Mouse (Mus musculus) cerebellum, adult 18-20 months (tissue): ENCODE data around the gene Klf4.

ENCODE experiments used
- DNase-seq, 2 experiments: peaks; one replicate each; pipeline ENCODE4 v3.0.0; 2021

Klf4 gene

DNA sequence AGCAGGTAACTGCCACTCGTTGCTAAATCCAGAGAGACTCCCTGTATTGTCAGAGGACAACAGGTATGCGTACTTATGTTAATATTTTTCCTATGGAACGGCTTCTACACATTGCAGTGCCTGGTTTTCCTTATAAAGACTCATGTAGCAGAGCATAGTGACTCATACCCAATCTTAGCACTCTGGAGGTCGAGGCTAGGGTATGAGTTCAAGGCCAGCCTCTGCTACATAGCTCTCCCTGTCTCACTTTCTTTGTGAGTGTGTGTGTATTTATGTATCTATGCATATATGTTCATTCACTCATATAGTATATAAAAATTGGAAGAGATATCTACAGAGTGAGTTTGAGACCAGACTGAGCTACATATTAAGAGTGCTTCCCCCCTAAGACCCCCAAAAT, 8.3 kb downstream of the Klf4 start:
- no peak for DNase-seq

DNA sequence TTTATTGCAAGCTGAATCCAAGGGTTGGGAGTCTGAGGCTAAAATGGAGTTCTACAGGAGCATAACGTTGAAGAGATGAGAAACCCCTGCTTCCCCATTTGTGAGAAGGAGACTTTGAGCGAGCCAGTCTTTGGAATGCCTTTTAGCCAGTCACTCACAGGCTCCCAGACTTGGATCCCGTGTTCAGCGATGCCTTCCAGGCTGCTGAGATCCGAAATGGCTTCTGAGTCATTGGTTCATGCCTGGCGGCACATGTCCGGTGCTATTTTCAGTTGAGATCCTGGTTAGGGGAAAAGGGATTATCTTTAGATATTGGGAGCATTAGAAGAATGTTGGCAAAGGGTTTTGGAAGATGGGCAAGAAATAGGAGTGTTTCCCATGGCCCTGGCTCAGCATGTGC, 14.8 kb downstream of the Klf4 start:
- no peak for DNase-seq

DNA sequence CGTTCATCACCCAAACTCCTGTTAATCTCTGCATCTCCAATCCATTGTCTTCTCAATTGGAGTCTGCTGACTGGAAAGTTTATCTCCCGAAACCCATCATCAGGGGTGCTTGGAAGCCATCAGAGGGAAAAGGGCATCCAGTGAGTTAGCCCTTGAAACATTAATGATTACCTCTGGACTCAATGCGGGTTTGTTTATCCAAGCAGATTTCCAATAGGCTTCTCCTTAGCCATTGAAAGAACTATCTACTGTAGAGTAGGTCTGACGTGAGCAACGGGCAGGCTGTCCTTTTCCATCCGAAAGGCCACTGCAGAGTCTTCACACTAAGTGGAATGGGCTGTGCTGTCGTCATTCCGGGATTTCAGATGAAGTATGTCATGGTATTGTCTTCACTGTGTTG, 16.2 kb downstream of the Klf4 start:
- DNase-seq, result no peak

DNA sequence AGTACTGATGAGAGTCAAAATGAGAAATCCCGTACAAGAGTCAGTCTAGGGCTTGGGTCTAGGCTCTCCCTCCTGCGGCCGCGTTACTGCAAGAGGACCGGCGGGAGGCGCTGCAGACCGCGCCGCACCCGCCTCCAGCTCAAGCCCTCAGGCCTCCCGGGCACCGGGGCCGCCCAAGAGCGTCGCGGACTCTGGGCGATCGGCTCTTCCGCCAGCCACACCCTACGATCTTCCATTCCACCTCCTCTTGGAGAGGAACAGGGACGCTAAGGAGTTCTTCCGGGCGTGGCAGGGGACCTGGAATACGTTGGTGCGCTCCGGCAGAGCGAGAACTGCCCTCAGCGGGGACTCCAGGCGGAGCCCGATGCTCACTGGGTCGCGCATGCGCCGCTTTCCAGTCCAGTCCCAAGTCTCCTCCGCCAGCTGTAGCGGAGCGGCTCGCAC, 17.5 kb downstream of the Klf4 start:
- peak; percentile 54 to 73 for DNase-seq

DNA sequence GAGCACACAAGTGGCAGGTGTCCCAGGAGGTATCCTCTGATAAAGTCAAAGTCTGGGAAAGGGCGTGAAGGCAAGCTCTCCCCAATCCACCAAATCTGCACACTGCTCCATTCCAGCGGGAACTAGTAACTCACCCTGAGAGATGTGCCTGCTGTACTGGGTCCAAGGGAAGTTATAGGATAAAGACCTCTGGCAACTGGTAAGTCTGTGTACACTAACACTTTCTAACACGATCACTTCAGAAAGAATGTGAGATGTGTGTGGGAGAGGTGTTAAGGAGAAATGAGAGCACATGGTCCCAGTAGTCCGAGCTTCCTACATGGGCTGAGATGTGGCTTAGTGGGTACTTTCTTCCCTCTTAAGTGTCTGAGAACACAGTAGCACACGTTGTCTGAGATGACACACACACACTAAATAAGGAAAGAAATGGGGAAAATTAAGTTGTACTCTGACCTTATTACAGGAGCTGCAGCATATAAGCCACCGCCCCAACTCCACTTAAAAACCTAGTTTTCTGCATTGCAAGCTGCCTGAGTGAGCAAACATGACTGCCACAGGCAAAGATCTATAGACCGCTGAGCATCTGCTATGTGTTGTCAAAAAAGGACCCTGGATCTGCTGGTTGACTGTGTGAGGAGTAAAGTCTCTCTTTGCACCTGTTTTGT, 18.5 kb downstream of the Klf4 start:
- DNase-seq, result no peak

DNA sequence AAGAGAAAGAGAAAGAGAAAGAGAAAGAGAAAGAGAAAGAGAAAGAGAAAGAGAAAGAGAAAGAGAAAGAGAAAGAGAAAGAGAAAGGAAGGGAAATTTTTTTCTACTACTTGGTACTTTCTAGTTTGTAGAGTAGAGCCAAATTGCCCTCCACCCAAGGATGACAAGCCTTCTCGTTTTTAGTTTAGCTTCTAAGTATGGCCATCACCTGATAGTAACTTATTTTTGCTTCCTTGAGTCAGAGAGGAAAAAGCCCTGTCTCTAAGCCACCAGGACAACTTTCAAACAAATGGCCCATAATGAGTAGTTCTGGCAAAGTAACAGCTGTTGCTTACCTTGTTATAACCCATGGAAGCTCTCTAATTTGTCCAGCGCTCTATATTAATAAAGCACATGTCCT, 20.9 kb downstream of the Klf4 start:
- DNase-seq, result no peak

DNA sequence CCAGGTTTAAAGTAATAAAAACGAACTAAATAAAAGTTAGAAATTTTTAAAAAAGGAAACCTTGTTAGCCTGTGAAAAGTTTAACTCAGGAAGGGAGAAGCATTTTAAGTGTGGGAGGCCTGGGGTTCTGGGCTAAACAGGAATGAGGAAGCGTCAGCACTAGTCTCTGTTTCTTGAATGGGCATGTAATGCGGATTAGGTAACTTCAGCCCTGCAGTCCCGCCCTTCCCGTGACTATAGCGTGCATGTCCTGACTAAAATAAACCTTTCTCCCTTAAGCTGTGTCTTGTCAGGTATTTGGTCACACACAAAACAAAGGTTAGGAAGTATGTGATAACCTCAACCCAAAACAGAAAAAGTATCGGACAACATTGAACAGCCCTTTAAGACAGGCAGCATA, 23.6 kb downstream of the Klf4 start:
- no peak for DNase-seq

DNA sequence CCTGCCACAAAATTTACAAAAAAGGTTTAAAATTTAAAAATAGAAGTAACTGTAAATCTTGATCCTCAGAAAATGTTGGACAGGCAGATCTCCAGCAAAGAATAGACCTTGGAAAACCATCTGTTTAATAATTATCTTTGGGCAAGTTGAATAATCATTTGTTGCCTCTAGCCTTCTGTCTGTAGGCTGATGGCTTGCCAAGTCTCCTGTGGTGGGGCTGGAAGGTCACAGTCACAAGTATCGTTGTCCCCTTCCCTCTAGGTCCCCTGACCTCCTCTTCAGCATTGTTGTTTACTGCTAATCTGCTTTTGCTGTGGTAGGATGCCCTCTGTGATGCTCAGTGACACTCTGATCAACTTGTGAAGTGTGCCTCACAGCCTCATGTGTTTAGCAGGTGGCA, 33.6 kb downstream of the Klf4 start:
- no peak for DNase-seq

DNA sequence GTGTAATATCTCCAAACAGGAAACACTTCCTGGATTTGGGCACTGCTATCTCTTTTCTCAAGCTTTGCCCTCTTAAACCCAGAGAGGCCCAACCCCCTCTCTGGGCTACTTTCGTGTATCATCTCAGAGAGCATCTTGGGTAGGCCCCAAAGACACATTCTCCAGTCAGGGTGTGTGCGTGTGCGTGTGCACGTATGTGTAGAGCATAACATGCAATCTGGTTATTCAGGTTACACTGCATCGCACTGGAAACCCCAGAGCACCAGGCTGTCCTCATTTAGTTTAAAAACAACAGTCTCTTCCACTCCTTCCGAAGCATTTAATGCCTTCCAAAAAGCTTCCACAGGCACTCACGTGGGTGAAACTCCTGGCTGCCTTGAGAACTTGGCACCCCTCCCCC, 35.9 kb downstream of the Klf4 start:
- no peak for DNase-seq

DNA sequence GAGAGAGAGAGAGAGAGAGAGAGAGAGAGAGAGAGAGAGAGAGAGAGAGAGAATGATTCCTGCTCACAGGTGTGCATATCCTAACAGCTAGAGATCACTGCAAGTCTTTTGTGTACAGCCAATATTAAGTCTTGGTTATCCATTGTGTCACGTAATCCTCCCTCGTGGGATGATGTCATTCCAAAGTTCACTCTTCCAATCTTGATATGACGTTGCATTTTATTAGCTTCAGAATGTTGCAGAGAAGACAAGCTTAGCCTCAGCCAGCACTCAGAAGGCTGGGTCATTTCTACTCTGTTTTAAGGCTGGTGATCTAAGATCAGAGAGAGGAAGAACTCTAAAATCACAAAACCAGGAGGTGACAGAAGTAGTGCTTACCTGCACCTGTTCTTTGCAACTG, 39.0 kb downstream of the Klf4 start:
- DNase-seq, result no peak

DNA sequence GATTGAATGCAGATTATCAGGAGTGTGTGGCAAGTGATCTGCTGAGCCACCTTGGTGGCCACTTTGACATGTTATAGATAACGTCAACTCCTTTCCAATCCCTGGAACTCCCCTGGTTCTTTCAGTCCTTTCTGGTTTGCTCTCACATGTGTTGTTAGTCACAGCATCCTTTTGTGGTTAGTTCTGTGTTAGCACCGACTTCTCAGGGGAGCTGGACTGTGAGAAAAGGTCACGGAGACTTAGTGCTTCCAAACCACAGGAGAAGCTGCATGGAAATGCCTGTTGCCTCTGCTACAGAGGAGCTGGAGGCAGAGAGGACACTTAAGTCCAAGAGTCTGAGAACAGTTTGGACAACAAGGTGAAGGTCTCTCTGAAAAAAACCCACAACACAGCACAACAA, 42.9 kb downstream of the Klf4 start:
- DNase-seq, result no peak

DNA sequence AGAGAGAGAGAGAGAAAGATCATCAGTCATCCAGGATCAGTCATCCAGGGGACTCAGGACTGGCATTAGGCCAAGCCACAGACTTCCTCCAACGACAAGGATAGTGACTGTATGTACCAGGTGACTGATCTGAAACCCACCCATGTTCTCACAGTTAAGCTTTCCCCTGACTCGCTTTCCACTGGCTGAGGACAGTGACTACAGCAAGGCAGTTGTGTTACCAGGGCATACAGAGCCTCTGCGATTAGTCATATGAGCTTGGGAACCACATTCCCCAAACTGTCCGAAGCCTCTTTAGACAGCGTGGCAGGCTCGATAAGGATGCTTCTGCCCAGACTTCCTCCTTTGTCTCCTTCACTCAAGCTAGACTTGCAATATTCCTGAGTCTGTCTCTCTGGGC, 43.7 kb downstream of the Klf4 start:
- DNase-seq, result no peak

DNA sequence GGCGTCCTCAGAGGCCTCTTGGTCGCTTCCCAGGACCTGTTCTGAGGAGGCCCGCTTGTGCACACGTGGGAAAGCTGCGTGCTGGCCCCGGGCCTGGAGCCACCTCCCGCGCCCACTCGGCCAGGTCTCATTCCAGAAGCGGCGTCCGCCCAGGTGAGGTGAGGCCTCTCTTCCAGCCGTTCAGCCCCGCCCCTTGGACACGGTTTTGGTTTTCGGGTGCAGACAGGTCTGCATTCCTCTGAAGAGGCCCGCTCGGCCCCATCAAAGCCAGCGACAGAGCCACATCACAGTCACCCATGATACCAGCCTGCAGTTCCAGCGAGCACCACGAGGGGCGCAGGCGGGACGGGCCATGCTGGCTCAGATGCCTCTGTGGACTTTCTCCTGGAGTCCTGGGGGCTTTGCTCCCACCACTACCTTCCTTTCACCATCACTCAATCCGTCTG, 51.9 kb downstream of the Klf4 start:
- peak; percentile 51 to 68 for DNase-seq

DNA sequence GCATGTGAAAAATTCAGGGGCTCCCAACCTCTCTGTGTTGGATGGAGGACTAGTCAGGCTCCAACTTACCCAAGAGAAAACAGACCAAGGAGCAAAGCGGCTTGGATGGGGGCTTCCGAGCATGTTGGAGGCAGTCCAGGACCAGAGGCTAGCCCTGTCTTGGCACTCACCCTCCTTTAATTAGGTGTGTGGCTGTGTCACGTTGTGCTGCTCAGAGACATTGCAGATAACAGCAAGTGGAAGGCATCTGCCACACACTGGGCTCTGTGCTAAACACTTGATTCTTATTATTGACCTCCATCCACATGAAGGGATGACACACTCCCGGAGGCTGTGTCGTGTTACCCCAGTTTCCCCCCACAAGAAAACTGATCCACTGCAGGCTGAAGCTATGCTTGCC, 53.9 kb downstream of the Klf4 start:
- DNase-seq, result no peak

DNA sequence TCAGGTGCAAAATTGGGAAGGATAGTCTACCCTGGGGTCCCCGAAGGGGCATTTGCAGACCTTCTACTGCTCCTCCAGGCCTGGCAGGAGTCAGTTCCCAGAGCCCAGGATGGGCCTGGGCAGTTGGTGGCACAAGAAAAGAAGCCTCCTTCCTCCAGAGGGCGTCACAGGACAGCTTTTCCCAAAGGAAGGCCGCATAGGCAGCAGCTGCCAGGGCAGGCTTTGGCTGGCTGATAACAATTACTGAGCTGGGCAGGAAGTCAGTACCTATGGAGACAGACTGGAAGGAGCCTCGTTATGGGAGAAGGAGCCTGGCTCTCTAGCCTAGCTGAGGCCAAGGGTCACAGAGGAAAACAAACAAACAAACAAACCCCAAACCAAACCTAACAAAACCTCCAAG, 54.3 kb downstream of the Klf4 start:
- peak; percentile 18 to 23 for DNase-seq

DNA sequence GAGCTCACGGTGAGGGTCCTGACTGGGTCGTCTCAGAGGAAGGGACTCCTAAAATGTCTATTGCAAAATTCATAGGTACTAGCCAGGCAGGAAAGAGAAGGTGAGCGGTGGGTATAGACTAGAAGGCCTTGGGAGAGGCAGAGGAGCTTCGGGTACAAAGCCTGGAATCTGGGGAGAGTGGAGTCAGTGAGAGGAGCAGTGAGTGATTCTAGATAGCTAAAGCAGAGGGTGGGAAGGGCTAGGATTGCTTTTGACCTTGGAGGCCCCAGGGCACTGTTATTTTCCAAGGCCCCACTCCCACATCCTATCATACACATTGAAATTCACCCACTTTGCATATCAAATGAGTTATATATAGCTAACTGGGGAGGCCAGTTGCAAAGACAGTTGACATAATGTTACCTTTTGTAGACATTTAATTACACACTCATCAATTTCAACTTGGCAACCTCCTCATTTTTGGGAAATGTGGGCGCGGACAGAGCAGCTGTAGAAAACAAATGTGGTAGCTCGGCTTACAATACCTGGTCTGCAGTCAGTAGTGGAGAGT, 55.0 kb downstream of the Klf4 start:
- DNase-seq, result no peak
